Mouse (Mus musculus): ENCODE results near the gene Pepd.

- no peak for TF ChIP-seq CTCF (IDR thresholded peaks at IDR 0.05; ENCODE audit: insufficient read depth, low read length)
- no peak for TF ChIP-seq POLR2A (IDR thresholded peaks at IDR 0.05; ENCODE audit: borderline replicate concordance, extremely low read depth, low read depth, low read length)
Measured at GRCm38 (mm10) chr7:34910096-34911066, 1.8 kb upstream of the Pepd start.
